Mouse (Mus musculus): ENCODE measurements around the gene Ppp3ca. TPM values are rescaled to one million over a fixed set of nuclear protein-coding genes. Genes with fewer than 3 reads are reported as not detected.

Ppp3ca gene
- total and polyA plus RNA-seq, 2 experiments from 2014 or later, result 159 to 184 TPM

DNA sequence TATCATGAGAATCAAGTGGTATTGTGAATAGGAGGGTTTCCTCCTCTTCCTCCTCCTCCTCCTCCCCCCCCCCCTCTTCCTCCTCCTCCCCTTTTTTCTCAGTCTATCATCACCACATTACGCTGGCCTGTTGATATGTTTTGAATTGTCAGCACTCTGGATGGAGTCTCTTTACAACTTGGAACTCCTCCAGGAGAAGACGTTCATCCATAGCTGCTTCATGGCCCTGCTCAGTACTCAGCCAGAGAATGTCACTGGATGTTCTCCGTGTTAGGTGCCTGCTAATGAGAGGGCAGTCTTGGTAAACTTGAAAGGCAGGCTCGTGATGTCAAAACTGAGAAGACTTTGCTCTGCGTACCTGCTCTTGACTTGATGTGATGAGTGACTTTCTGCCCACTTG lies 149.1 kb downstream of the Ppp3ca start:
- H3K27ac ChIP-seq (ENCODE audit: low read depth, low read length), result no peak overlapping the region
- H3K36me3 ChIP-seq (ENCODE audit: insufficient read depth, low read length), result no peaks in the 10 kb centered on the region; the same call in 1 of the 2 replicates
- TF ChIP-seq CTCF (IDR thresholded peaks at IDR 0.05), result no peak
- H3K9ac ChIP-seq (replicated peaks; ENCODE audit: low read length, poor library complexity, severe bottlenecking), result no peak overlapping the region
- no peak overlapping the region for H3K4me2 ChIP-seq (ENCODE audit: low read depth, low read length, poor library complexity, severe bottlenecking)
- no peaks in the 10 kb centered on the region for H3K27me3 ChIP-seq (ENCODE audit: insufficient read depth, low read length)
- no peaks in the 10 kb centered on the region for H3K4me1 ChIP-seq (ENCODE audit: insufficient read depth, low read length)
- H3K9me3 ChIP-seq (ENCODE audit: low read length), result no peaks in the 10 kb centered on the region
- no peak overlapping the region for H3K4me3 ChIP-seq (ENCODE audit: low read depth, low read length)
- ATAC-seq (ENCODE audit: low FRiP score) (no peak), DNase-seq (ENCODE audit: low spot score) (no peak)
- WGBS, result 87% methylated on average over 5 of the region's 5 CpGs

DNA sequence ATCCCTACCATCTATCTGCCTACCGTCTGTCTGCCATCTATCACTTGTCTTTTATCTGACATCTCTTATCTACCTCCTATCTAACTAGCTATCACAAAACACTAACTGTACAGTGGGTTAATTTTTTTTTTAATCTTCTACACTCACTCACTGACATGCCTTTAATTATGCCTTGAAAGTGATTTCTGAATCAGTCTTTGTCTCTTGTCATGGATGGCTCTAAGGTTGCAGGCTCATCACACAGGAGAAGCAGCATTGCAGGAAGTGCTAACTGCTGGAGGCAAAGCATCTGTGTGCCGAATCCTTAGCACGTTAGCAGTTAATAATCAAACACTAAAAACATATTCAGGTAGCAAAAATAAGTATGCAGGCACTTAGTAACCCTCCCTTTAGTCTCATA lies 151.1 kb downstream of the Ppp3ca start:
- no peak for TF ChIP-seq CTCF (IDR thresholded peaks at IDR 0.05)
- Histone ChIP-seq H3K9me3 (ENCODE audit: low read length) (no peaks in the 10 kb centered on the region), H3K4me2 (ENCODE audit: low read depth, low read length, poor library complexity, severe bottlenecking) (no peak overlapping the region), H3K27me3 (ENCODE audit: insufficient read depth, low read length) (no peaks in the 10 kb centered on the region), H3K4me1 (ENCODE audit: insufficient read depth, low read length) (no peaks in the 10 kb centered on the region), H3K9ac (replicated peaks; ENCODE audit: low read length, poor library complexity, severe bottlenecking) (no peak overlapping the region), H3K36me3 (ENCODE audit: insufficient read depth, low read length) (no peaks in the 10 kb centered on the region; the same call in 1 of the 2 replicates), H3K27ac (ENCODE audit: low read depth, low read length) (no peak overlapping the region), H3K4me3 (ENCODE audit: low read depth, low read length) (no peak overlapping the region)
- ATAC-seq (ENCODE audit: low FRiP score) (no peak), DNase-seq (ENCODE audit: low spot score) (no peak)
- 66% methylated on average over 3 of the region's 3 CpGs for WGBS

DNA sequence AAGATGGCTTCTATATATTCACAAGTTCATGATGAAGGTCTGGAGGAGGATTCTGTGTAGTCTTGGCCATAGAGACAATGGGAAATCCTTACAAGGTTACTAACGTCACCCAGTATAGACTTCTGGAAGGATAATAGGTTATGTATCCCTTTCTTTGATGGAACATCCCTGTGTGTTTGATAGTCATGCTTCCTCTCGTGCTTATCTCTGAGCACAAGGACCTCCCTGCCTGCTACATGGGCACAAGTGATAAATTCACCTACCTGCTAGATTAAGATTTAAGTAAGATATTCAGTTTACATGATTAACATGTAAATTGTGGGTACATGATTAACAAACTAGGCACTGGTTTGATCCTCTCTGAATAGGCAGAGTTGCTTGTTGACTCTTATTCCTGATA lies 152.1 kb downstream of the Ppp3ca start:
- Histone ChIP-seq H3K9ac (replicated peaks; ENCODE audit: low read length, poor library complexity, severe bottlenecking) (no peak overlapping the region), H3K36me3 (ENCODE audit: insufficient read depth, low read length) (no peaks in the 10 kb centered on the region; the same call in 1 of the 2 replicates), H3K9me3 (ENCODE audit: low read length) (no peaks in the 10 kb centered on the region), H3K4me2 (ENCODE audit: low read depth, low read length, poor library complexity, severe bottlenecking) (no peak overlapping the region), H3K27ac (ENCODE audit: low read depth, low read length) (no peak overlapping the region), H3K4me3 (ENCODE audit: low read depth, low read length) (no peak overlapping the region), H3K27me3 (ENCODE audit: insufficient read depth, low read length) (no peaks in the 10 kb centered on the region), H3K4me1 (ENCODE audit: insufficient read depth, low read length) (no peaks in the 10 kb centered on the region)
- WGBS, result 84% methylated on average over 2 of the region's 2 CpGs
- DNase-seq (ENCODE audit: low spot score) (no peak), ATAC-seq (ENCODE audit: low FRiP score) (no peak)
- no peak for TF ChIP-seq CTCF (IDR thresholded peaks at IDR 0.05)

DNA sequence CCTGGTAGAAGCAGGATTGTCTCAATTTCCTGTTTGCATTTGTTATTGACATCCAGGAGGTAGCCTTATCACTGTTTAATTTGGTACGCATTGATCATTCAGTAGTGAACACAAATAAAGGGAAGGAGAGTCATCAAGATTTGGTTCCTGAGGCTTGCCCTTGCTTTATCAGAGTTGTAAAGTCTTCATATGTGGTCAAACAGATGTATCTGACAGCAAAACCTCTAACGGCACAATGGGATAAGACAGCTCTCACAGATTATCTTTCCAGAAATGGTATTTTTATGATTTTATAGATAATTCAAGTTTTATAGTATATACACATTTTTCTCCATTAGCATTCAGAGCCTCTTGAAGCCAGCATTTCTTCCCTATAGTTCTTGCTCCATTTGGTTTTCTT lies 152.5 kb downstream of the Ppp3ca start:
- no peak overlapping the region for H3K4me3 ChIP-seq (ENCODE audit: low read depth, low read length)
- ATAC-seq (ENCODE audit: low FRiP score) (no peak), DNase-seq (ENCODE audit: low spot score) (no peak)
- H3K4me1 ChIP-seq (ENCODE audit: insufficient read depth, low read length), result no peaks in the 10 kb centered on the region
- no peak overlapping the region for H3K9ac ChIP-seq (replicated peaks; ENCODE audit: low read length, poor library complexity, severe bottlenecking)
- H3K27ac ChIP-seq (ENCODE audit: low read depth, low read length), result no peak overlapping the region
- H3K36me3 ChIP-seq (ENCODE audit: insufficient read depth, low read length), result no peaks in the 10 kb centered on the region; the same call in 1 of the 2 replicates
- no peak overlapping the region for H3K4me2 ChIP-seq (ENCODE audit: low read depth, low read length, poor library complexity, severe bottlenecking)
- H3K27me3 ChIP-seq (ENCODE audit: insufficient read depth, low read length), result no peaks in the 10 kb centered on the region
- WGBS, result 93% methylated on average over 2 of the region's 2 CpGs
- H3K9me3 ChIP-seq (ENCODE audit: low read length), result no peaks in the 10 kb centered on the region
- no peak for TF ChIP-seq CTCF (IDR thresholded peaks at IDR 0.05)

GRCm38 (mm10) chr3:136828451-136828850 lies 158.5 kb downstream of the Ppp3ca start:
- no peaks in the 10 kb centered on the region for H3K9me3 ChIP-seq (ENCODE audit: low read length)
- no peak for TF ChIP-seq CTCF (IDR thresholded peaks at IDR 0.05)
- H3K4me1 ChIP-seq (ENCODE audit: insufficient read depth, low read length), result peaks cover 14% of the 10 kb centered on the region; the same call in 1 of the 2 replicates
- ATAC-seq (ENCODE audit: low FRiP score) (no peak), DNase-seq (ENCODE audit: low spot score) (peak; percentile 33)
- H3K27ac ChIP-seq (ENCODE audit: low read depth, low read length), result no peak overlapping the region
- H3K36me3 ChIP-seq (ENCODE audit: insufficient read depth, low read length), result no peaks in the 10 kb centered on the region; the same call in 1 of the 2 replicates
- H3K4me3 ChIP-seq (ENCODE audit: low read depth, low read length), result no peak overlapping the region
- 46% methylated on average over 2 of the region's 2 CpGs for WGBS
- H3K4me2 ChIP-seq (ENCODE audit: low read depth, low read length, poor library complexity, severe bottlenecking), result no peak overlapping the region
- no peaks in the 10 kb centered on the region for H3K27me3 ChIP-seq (ENCODE audit: insufficient read depth, low read length)
- H3K9ac ChIP-seq (replicated peaks; ENCODE audit: low read length, poor library complexity, severe bottlenecking), result no peak overlapping the region

DNA sequence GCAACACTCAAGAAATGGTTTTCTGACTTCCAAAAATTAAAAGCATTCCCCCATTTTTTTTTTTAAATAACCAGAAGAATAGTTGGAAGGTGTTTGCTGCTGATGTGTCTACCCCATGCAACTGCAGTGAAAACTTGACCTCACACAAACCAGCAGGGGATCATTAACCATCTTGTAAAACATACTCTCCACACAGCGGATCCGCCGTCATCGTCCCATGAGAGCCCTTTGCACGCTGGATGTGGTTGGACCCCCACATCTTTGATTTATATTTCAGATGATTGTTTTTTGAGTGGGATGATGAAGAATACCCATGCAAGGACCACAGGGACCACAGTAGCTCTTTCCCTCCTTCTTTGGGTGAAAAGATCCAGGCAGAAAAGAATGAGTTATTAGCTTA lies 159.2 kb downstream of the Ppp3ca start:
- H3K4me3 ChIP-seq (ENCODE audit: low read depth, low read length), result no peak overlapping the region
- H3K36me3 ChIP-seq (ENCODE audit: insufficient read depth, low read length), result no peaks in the 10 kb centered on the region
- ATAC-seq (ENCODE audit: low FRiP score) (no peak), DNase-seq (ENCODE audit: low spot score) (no peak)
- no peak for TF ChIP-seq CTCF (IDR thresholded peaks at IDR 0.05)
- 75% methylated on average over 5 of the region's 5 CpGs for WGBS
- no peaks in the 10 kb centered on the region for H3K9me3 ChIP-seq (ENCODE audit: low read length)
- H3K9ac ChIP-seq (replicated peaks; ENCODE audit: low read length, poor library complexity, severe bottlenecking), result no peak overlapping the region
- H3K4me2 ChIP-seq (ENCODE audit: low read depth, low read length, poor library complexity, severe bottlenecking), result no peak overlapping the region
- H3K27me3 ChIP-seq (ENCODE audit: insufficient read depth, low read length), result no peaks in the 10 kb centered on the region
- H3K4me1 ChIP-seq (ENCODE audit: insufficient read depth, low read length), result peaks cover 18% of the 10 kb centered on the region
- no peak overlapping the region for H3K27ac ChIP-seq (ENCODE audit: low read depth, low read length)

Measured in midbrain, postnatal 0 days (tissue).